Mouse (Mus musculus): ENCODE data around the gene 9430007A20Rik.

- TF ChIP-seq POLR2A (IDR thresholded peaks at IDR 0.05; ENCODE audit: control insufficient read depth, low read depth, low read length) (no peak), CTCF (IDR thresholded peaks at IDR 0.05; ENCODE audit: control insufficient read depth, insufficient read depth, insufficient replicate concordance, low read depth, low read length) (no peak)
These were observed 41.6 kb downstream of the 9430007A20Rik start for GRCm38 (mm10) chr4:144561205-144561604.

All from testis, adult 2 months (tissue).